Mouse (Mus musculus) CD4-positive, CD25-positive, alpha-beta regulatory T cell, adult 9 weeks (primary cell): Measurements from ENCODE around the gene Slc30a10. TPM values are rescaled to one million over a fixed set of nuclear protein-coding genes. Genes with fewer than 3 reads are reported as not detected.

Experiments used
- polyA plus RNA-seq: library from polyadenylated mRNA; unstranded; fragments of 100-300 nt; shearing (Covaris generic); gene quantifications from one replicate; pipeline ENCODE4 v1.2.1, GENCODE M21; 2017

Slc30a10 gene
- not detected for polyA plus RNA-seq

GRCm38 (mm10) chr1:185454575-185454954 lies at the start of gene Slc30a10:
Gene Slc30a10 (plus strand): TSS chr1:185454848.

Other genes with a start within 250 kb of the Slc30a10 start
- 14.0 TPM for gene Iars2, start 125.5 kb upstream of the Slc30a10 start, polyA plus RNA-seq
- gene Bpnt1, start 122.7 kb upstream of the Slc30a10 start, polyA plus RNA-seq = 19.9 TPM
- 128 TPM for gene Eprs, start 91.8 kb upstream of the Slc30a10 start, polyA plus RNA-seq